Mouse (Mus musculus): ENCODE measurements around the gene Dmd.

- TF ChIP-seq EP300 (IDR thresholded peaks at IDR 0.05; ENCODE audit: low read depth) (no peak), CTCF (IDR thresholded peaks at IDR 0.05; ENCODE audit: low read depth) (no peak)
Observed at GRCm38 (mm10) chrX:83116171-83116876, 167.7 kb downstream of the Dmd start.
